Mouse (Mus musculus) limb, embryonic 14.5 days (tissue): ENCODE data around the gene Glrb. TPM values are rescaled to one million over a fixed set of nuclear protein-coding genes. Genes with fewer than 3 reads are reported as not detected.
A peak's percentile ranks its signal among the peaks of the same experiment; 100 is the strongest.

Experiments
- ATAC-seq: fragments of 200-750 bp; cut with Nextera tagmentation; 2 replicates; pipeline ENCODE4 v1.8.0; 2017; ENCODE audit warnings: low read depth, moderate number of reproducible peaks, moderate TSS enrichment; ENCODE audit not compliant: low FRiP score
- DNase-seq: peaks from one replicate; pipeline ENCODE4 v3.0.0-alpha.2; 2015; ENCODE audit warnings: low spot score
- H3K27ac ChIP-seq: fragments of 300-500 bp; sonication (generic); replicated peaks from 2 replicates; pipeline ENCODE4 v1.5.1; 2014; ENCODE audit warnings: low read depth, mild to moderate bottlenecking, low read length, moderate library complexity, mixed read lengths
- H3K27me3 ChIP-seq: fragments of 300-500 bp; sonication (generic); 2 replicates; pipeline ENCODE4 v1.6.1; 2014; ENCODE audit warnings: low read length, mixed read lengths; ENCODE audit not compliant: control insufficient read depth, insufficient read depth
- H3K36me3 ChIP-seq: fragments of 300-500 bp; sonication (generic); 2 replicates; pipeline ENCODE4 v1.6.1; 2014; ENCODE audit warnings: mild to moderate bottlenecking, low read length, moderate library complexity, mixed read lengths; ENCODE audit not compliant: control insufficient read depth, insufficient read depth
- H3K4me1 ChIP-seq: fragments of 300-500 bp; sonication (generic); 2 replicates; pipeline ENCODE4 v1.6.1; 2014; ENCODE audit warnings: antibody characterized with exemption, low read length, mixed read lengths; ENCODE audit not compliant: control insufficient read depth, insufficient read depth
- H3K4me2 ChIP-seq: fragments of 300-500 bp; sonication (generic); replicated peaks from 2 replicates; pipeline ENCODE4 v1.6.1; 2014; ENCODE audit warnings: low read depth, mild to moderate bottlenecking, low read length, moderate library complexity; ENCODE audit not compliant: severe bottlenecking
- H3K4me3 ChIP-seq: fragments of 300-500 bp; sonication (generic); replicated peaks from 2 replicates; pipeline ENCODE4 v1.5.1; 2014; ENCODE audit warnings: low read length
- H3K9ac ChIP-seq: fragments of 300-500 bp; sonication (generic); 2 replicates; pipeline ENCODE4 v1.6.1; 2014; ENCODE audit warnings: mild to moderate bottlenecking, low read depth, low read length, moderate library complexity; ENCODE audit not compliant: severe bottlenecking
- H3K9me3 ChIP-seq: fragments of 300-500 bp; sonication (generic); 2 replicates; pipeline ENCODE4 v1.6.1; 2016; ENCODE audit warnings: low read length; ENCODE audit not compliant: control insufficient read depth
- POLR2A ChIP-seq: fragments of 200-500 bp; IDR thresholded peaks from 2 replicates; pipeline ENCODE4 v1.8.0; 2012; ENCODE audit warnings: inconsistent platforms, mild to moderate bottlenecking, moderate library complexity, borderline replicate concordance; ENCODE audit not compliant: insufficient read depth, insufficient read length; ENCODE audit errors: extremely low read depth
- WGBS: fragments of 180-500 bp; shearing (Covaris S2); extraction: QIAGEN DNeasy Blood & Tissue Kit; methylation state at CpG from one replicate; pipeline ENCODE4 v1.1.7; 2014; 5-methylcytosine and 5-hydroxymethylcytosine counted together
- polyA plus RNA-seq, 2 experiments: library from polyadenylated mRNA; depleted of rRNA in 1 of 2; stranded (reverse) in 1 of 2; unstranded in 1 of 2; fragments of >200 nt; fragmentation: Nextera tagmentation in 1 of 2; extraction: Ambion mirVana in 1 of 2; gene quantifications; 2 replicates each; pipeline versions ENCODE4 v1.2.1 to v1.2.3; 2012 to 2014

Glrb gene
- polyA plus RNA-seq, 2 experiments, result 10.1 to 18.4 TPM

GRCm38 (mm10) chr3:80894328-80894727, 19.1 kb downstream of the Glrb start:
- WGBS, result 88% methylated on average over 5 of the region's 5 CpGs
- no peaks in the 10 kb centered on the region for H3K9me3 ChIP-seq

GRCm38 (mm10) chr3:80893055-80893690, 20.3 kb downstream of the Glrb start:
- no peak for ATAC-seq
- H3K4me2 ChIP-seq, result no peak overlapping the region
- peaks cover 11% of the 10 kb centered on the region for H3K4me1 ChIP-seq
- TF ChIP-seq POLR2A, result no peak
- no peaks in the 10 kb centered on the region for H3K36me3 ChIP-seq
- H3K9me3 ChIP-seq, result no peaks in the 10 kb centered on the region
- 40% methylated on average over 4 of the region's 4 CpGs for WGBS
- H3K4me3 ChIP-seq, result no peak overlapping the region
- H3K27me3 ChIP-seq, result no peaks in the 10 kb centered on the region
- DNase-seq, result no peak
- no peak overlapping the region for H3K27ac ChIP-seq
- H3K9ac ChIP-seq, result no peak overlapping the region

More at GRCm38 (mm10) chr3:80894328-80894727, 19.1 kb downstream of the Glrb start:
- no peak overlapping the region for H3K4me3 ChIP-seq
- H3K4me1 ChIP-seq, result peaks cover 11% of the 10 kb centered on the region
- no peak for DNase-seq
- no peak overlapping the region for H3K27ac ChIP-seq
- H3K36me3 ChIP-seq, result no peaks in the 10 kb centered on the region
- no peak for TF ChIP-seq POLR2A
- H3K27me3 ChIP-seq, result no peaks in the 10 kb centered on the region
- no peak overlapping the region for H3K9ac ChIP-seq
- no peak for ATAC-seq
- H3K4me2 ChIP-seq, result no peak overlapping the region

- Histone ChIP-seq H3K9ac (no peak overlapping the region), H3K4me2 (no peak overlapping the region), H3K4me3 (no peak overlapping the region), H3K4me1 (peaks cover 11% of the 10 kb centered on the region), H3K36me3 (no peaks in the 10 kb centered on the region), H3K27me3 (no peaks in the 10 kb centered on the region), H3K9me3 (no peaks in the 10 kb centered on the region), H3K27ac (no peak overlapping the region)
- ATAC-seq, result no peak
- no peak for DNase-seq
- TF ChIP-seq POLR2A, result no peak
- 41% methylated on average over 4 of the region's 4 CpGs for WGBS
Observed at GRCm38 (mm10) chr3:80891087-80891486, 22.4 kb downstream of the Glrb start.

GRCm38 (mm10) chr3:80885174-80885573, 28.3 kb downstream of the Glrb start:
- H3K4me3 ChIP-seq, result no peak overlapping the region
- peaks cover 25% of the 10 kb centered on the region for H3K4me1 ChIP-seq
- peak; percentile 73 for DNase-seq
- no peak overlapping the region for H3K4me2 ChIP-seq
- WGBS, result 24% methylated on average over 1 of the region's 1 CpGs
- TF ChIP-seq POLR2A, result no peak
- H3K27ac ChIP-seq, result peak overlapping the region; percentile 29; the same call in 1 of the 2 replicates
- ATAC-seq, result peak; percentile 77
- no peak overlapping the region for H3K9ac ChIP-seq
- no peaks in the 10 kb centered on the region for H3K9me3 ChIP-seq
- no peaks in the 10 kb centered on the region for H3K27me3 ChIP-seq
- H3K36me3 ChIP-seq, result no peaks in the 10 kb centered on the region; the same call in 1 of the 2 replicates

- 0 out of 2 replicates have a peak overlapping the region, but pooled peaks have one; percentile 40 for H3K27ac ChIP-seq
- no peaks in the 10 kb centered on the region; the same call in 1 of the 2 replicates for H3K36me3 ChIP-seq
- TF ChIP-seq POLR2A, result no peak
- no peak; the same call in 1 of the 2 replicates for ATAC-seq
- H3K27me3 ChIP-seq, result no peaks in the 10 kb centered on the region
- H3K4me2 ChIP-seq, result no peak overlapping the region
- no peak overlapping the region for H3K4me3 ChIP-seq
- WGBS, result 50% methylated on average over 6 of the region's 6 CpGs
- peak; percentile 51 for DNase-seq
- no peak overlapping the region for H3K9ac ChIP-seq
- peaks cover 29% of the 10 kb centered on the region for H3K4me1 ChIP-seq
- no peaks in the 10 kb centered on the region for H3K9me3 ChIP-seq
Observed at GRCm38 (mm10) chr3:80883601-80884000, 29.9 kb downstream of the Glrb start.
